Mouse (Mus musculus) induced T-regulatory cell, adult 2 months (primary cell): ENCODE results near the gene Cactin.

Experiments
- DNase-seq: peaks from one replicate; pipeline ENCODE4 v3.0.0-alpha.2; 2012; ENCODE audit warnings: low read depth

The Cactin gene

DNA sequence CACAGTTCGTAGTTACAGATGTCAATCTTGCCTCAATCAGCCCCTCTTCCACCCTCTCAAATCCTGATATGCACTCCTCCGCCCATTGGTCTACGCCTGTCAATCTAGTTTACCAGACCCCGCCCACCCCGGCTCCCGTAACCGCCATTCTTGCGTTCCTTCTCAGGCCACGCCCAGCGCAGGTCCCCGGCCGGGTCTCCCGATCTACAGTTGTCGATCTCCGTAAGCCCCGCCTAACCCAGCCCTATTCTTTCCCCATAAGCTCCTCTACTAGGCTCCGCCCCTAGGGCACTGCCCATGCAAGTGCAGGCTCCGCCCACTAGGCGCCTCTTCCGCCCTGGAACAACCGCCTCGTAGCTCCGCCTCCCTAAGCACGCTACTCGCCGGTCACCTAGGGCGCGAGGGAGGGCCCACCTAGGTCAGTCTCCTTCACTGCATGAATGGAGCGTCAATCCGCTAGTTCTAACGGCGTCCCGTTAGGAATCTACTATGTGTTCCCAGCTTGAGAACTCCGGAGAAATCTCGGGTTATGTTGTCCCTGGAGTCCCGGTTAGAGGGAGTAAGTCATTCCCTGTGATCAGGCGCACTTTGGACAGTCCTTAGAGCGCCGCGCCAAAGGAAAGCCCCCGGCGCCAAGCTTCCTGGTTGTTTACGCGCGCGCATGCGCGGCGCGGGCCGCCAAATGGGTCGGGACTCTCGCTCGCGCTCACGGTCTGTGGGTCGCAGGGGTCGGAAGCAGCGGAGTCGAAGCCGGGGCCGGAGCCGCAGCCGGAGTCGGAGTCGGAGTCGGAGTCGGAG lies at the start of gene Cactin:
Cactin (plus strand) TSS at position 554 of the 798 bp plus-strand sequence.
- DNase-seq, result peak; percentile 100

DNA sequence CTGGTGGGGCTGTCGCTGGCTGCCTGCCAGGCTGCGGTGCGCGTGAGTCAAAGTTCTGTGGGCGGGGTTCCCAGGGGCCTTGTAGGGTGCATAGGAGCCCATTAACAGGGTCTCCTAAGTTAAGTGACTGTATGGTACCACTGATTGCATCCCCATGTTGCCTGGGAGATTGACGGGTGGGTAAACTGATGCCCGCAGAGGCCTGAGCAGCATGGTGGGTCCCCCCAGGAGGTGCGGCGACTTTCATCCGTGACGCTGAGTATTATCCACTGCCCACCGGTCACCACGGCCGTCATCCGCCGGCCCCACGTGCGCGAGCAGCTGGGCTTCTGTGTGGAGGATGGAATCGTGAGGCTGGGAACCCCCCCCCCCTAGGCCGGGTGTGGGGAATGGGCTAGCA lies 48.5 kb upstream of the Cactin start:
- no peak for DNase-seq

DNA sequence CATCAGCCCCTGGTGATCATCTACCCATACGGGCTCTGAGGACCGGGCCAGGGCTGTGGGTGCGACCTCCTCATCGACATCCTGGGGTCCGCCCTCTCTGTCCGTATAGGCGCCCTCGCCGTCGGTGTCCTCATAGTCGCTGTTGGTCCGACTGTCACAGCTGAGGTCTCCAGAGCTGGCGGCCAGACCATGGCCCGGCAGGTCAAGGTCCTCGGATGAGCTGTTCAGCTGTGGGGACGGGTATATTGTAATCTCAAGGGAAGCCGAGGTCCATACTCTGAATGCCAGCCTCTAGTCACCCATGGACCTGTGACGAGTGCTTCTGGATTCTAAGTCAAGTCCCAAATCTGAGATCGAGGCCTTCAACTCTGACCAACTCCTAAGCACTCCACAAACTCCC lies 47.1 kb upstream of the Cactin start:
- no peak for DNase-seq

DNA sequence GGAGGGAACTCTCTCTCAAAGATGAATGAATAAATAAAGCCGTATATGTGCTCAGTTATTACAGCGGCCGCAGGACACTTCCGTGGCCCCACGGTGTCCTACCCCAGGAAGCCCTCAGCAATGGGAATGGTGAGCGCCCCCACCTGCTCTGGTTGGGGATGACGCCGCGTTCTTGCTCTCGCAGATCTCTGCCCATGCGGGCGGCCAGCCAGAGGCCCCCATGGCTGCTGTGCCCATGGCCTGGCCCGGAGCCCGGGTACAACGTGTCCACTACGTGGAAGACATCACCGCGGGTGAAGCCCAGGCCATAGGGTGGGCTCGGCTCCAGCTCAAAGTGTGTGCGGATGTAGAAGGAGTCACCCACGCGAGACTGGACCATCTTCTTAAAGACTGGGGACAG lies 43.2 kb upstream of the Cactin start:
- DNase-seq, result no peak

DNA sequence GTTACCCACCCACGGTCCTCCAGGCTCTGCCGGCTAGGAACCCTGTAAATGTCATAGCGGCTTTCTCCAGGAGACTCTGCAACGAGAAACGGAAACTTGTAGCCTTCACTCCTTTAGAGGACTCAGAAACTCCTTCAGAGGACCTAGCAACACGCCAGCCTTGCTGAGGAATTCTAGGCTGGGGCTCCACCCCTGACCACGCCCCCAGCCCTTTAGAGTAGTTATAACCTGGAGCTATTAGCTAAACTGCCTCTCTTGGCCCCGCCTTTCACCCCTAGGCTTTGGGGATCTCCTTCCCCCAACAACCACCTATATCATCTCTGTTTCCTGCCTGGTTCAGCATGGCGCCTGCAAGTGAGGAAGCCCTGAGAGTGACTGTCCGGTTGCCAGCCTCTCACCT lies 41.4 kb upstream of the Cactin start:
- DNase-seq, result peak; percentile 33

DNA sequence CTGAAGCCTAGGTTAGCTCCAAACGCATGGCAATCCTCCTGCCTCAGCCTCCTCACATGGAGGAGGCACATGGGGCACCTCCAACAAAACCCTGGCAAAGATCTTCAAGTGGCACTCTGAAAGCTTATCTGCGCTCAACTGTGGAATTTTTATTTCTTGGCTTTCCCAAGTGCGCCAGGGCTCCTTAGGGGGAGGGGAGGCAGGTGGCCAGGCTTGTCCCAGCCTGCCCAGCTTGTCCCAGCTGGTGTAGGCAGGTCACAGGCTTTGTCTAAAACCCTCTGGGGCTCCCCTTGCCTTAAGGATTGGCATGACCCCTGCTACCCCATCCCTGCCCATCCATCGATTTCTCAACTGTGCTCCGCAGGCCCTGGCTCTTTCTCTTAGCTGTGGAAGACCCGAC lies 36.7 kb upstream of the Cactin start:
- DNase-seq, result no peak

DNA sequence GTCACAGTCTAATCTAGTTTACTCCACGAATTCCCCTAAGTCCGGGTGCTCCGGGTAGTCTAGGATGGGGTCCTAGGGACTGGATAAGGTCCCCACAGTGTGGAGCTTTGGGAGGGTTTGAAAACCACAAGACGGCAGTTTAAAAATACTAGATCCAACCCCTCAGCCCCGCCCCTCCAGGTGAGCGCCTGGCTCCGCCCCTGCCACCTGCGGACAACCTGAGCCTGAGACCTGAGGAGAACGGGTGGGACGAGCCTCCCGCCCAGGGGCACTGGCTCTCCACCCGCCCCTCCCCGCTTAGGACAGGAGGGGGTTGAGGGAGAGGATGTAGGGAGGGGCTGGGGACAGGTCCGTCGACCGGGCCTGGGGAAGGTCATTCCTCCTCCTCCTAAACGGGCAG lies 36.2 kb upstream of the Cactin start:
- DNase-seq, result peak; percentile 31

DNA sequence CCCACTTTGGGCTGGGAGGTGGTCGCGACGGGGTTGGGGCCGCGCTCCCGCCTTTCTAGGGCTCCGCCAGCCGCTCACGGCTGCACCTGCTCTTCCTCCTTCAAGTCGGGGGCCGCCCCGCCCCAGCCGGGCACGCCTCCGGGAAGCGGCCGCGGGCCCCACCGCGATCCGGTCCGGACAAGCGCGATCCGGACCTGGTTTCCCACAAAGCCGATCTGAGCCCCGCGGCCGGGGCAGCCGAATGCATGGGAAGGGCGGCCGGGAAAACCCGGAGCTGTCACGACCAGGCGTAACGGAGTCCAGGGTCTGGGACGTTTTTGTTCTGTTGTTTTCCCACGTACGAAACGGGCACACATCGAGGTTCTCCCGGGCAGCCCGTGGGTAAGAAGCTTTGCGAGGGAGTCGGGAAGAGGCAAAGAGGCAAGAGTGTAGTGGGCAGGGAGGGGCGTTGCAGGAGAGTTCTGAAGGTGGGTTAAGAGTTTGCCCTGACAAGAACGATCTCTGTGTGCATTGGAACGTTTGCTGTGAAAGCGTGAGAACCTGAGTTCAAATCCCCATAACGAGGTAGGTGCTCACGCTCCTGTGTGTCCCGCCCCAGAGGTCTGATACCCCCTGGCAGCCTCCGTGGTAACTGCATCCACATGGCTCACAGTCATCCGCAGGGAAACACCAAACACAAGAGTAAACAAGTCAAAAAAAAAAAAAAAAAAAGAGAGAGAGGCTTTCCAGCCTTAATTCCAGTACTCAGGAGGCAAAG lies 35.0 kb upstream of the Cactin start:
- DNase-seq, result peak; percentile 95

DNA sequence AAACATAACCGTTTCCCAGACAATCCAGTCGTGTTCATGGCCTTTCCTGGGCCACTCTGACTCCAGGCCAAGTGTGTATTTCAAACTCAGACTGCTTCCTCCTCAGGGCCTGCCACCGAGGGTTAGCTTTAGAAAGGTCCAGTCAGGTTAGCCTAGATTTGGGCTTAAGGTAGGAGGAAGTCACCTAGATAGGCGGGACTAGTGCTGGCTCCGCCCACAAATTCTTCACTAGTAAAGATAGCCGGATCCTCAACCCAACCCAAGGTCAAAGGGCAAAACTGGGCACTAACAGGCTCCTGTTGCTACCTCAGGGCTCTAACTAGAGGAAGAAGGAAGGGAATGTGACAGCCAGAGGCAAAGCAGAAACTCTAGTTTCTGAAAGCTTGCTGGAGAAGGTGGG lies 34.3 kb upstream of the Cactin start:
- peak; percentile 76 for DNase-seq

DNA sequence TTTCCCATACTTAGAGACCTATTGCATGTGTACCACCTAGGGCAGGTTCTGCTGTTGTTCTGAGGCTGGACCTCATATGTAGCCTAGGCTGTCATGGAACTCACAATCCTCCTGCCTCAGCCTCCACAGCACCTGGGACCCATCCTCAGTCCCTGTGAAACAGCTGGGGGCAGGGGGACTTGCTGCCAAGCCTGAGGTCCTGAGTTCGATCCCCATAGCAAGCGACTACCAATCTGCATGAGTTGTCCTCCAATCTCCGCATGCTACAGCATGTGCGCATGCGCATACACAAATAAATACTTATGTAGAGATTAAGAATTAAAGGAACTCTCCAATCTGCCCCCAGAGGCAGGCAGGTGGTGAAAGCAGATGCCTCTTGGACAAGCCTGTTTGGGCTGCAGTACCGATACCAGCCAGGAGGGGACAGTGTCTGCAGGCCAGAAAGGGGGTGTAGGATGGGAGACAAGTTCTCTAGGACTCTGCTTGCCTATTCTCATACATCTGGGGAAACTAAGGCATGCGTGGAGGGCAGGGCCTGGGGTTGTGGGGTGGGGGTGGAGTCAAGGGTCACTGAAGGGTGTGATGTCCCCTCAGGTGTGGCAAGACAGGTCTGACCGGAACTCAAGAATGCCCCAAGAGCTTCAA lies 33.3 kb upstream of the Cactin start:
- DNase-seq, result peak; percentile 90

DNA sequence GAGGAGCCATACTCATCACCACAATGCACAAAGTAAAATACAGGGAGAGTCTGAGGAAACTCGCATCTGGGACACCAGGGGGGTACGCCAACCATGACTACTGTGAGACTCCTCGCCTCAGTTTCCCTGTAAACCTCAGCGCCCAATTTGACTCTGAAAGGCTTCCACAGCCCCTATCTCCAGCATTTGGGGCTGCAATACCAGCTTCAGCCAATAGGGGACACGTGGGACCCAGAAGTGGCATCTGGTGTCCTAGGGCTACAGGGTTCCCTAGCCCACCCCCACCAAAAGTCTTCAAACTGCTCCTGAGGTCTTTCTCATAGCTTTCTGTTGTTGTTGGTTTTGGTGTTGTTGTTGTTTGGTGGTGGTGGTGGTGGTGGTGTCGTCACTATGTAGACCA lies 32.3 kb upstream of the Cactin start:
- peak; percentile 77 for DNase-seq

DNA sequence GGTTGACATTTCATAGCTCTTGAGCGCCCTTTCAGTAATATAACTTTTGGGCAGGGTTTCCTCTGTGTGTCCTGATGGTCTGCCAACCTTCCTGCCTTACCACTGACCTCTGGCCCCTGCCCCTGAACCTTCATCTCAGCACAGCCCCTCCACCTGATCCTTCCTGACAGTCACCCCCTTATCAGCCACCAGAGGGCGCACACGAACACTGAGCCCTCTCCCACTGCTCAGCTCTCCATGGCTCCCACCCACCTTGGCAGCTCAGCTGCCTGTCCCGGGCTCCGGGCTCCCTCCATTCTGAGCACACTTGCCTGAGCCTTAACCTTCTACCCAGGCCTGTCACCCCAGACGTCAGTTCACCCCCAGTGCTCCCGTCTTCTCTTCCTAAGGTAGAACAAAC lies 31.6 kb upstream of the Cactin start:
- DNase-seq, result peak; percentile 87

DNA sequence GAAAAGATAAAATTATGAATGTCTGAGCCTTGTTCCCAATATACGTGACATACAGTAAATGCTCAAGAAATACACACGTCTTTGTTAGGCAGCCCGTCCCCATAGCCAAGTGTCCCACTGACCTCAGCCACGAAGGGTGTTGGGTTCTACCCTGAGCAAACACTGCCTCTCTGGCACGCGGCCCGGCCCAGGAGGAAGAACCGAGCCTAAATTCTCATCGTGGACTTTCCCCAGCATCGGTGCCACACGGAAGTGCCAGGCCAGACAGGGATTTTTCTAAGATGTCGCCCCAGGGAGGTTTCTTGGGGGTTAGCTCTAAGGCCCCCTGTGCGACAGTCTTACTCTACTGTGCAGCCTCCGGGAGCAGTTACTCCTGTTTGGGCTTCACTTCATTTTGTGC lies 31.1 kb upstream of the Cactin start:
- no peak for DNase-seq

DNA sequence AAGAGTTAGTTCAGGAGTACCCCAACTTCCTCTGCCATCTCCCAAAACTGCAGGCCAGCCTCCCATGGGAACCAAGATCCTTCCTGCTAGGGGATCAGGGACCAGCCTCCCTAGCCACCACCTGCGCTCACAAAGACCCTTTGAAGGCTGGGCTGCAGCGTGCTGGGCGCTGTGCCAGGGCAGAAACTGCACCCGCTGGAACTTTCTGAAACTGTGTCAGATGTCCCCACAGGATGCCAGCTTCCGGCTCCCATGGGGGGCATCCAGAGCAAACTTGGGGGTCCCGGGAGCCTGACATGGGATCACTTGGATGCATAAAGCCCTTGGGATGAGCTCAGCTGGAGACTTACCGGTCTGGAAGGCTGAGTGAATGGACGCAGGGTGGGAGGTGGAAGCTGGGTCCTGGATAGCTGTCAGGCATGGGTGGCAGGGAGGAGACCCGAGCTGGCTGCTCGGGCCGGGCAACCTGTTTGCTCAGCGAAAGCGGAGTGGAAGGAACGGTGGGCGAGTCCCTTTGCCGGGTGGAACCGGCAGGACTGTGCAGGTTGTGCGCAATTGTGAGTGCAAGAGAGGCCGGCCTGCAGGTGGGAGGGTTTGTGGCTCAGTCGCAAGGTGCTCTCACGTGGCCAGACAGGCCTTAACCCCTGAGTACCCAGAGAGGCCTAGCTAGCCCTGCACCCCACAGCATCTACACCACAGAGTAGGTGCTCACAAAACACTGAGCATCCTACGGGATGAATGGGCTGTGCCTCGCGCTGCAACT lies 30.0 kb upstream of the Cactin start:
- DNase-seq, result peak; percentile 60

DNA sequence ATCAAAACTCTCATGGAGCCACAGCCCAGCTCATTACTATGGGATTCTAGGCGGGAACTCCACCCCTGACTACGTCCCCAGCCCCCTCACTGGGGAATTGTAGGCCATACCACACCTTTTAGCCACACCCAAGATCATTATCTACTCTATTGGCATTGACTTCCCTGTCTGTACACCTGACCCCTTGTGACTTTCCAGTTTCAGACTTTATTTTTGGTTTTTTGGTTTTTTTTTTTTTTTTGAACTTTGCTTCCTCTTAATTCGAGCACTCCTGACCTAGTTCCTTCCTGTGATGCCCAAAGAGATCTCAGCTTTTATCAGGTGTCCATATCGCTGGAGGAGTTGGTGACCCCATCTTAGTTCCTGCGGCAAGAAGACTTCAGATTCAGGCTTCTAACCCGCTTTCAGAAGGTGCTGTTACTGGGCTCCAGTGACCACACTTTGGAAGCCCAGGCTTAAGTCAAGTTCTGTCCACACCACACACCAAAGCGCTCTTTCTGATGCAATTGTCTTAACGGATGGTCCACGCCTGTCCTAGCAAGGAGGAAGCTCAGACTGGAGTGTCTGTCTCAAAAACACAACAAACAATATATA lies 29.3 kb upstream of the Cactin start, which contains the start of gene Tjp3:
Tjp3 (minus strand) TSS at position 71 of the 594 bp plus-strand sequence.
- peak; percentile 69 for DNase-seq

DNA sequence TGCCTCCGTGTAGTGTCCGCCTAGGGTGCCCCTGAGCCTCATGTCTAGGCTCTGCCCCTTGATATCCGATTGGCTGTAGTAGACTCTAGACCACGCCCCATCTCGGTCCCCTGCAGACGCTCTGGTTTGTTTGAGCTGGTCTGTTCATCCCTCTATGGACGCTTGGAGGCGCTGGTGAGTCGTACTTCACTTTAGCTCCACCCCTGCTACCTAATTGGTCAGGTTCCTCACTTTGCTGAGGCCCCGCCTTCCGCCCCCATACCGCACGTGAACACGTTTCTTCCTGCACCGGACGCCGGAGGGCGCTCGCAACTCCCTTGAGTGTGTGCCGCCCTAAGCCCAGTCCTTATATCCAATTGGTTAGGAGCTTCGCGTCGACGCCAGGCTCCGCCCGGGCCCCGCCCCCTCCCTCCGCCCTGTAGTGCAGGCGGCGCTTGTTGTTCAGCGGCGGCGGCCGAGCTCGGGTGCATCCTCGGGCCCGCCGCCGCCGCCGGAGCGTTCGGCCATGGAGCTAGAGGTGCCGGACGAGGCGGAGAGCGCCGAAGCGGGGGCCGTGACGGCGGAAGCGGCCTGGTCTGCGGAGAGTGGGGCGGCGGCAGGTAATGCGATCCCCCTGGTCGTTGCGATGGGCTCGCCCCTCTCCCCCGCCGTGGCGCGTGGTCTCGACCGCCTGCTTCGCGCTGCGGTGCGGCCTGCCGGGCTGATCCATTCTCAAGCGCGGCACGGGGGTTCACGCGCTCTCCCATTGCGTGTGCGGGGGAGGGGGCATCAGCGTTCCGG lies 28.2 kb upstream of the Cactin start, which contains the start of gene Pip5k1c:
Pip5k1c (plus strand) TSS at position 410 of the 780 bp plus-strand sequence.
- DNase-seq, result peak; percentile 100

DNA sequence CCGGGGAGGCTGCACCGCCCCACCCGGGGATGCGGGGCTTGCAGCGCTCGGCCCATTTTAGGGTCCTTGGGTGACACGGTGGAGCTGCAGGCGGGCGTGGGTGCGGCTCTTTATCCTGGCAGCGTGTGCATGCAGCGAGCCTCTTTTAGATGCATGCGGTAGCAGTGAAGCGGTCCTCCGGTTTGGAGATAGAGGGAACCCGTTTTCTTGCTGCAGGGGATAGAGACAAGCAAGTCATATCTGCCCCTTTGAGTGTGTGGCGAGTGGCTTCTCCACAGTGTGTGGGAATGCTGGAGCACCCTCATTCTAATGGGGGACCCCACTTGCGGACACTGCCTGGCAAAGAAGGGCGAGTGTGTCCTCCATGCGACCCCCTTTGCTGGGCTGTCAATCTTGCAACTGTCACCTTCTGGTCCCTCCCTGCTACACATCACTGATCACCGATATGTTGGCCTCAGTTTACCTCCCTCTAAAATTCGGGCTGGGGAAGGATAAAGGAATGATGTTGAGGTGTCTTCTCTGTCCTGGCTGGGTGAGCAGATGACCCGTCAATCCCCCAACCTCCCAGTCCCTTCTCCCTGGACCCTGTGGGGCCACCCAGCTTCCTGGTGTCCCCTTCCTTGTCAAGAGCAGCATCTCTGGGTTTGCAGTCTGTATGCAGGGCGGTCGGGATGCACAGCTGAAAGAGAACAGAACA lies 27.4 kb upstream of the Cactin start:
- no peak for DNase-seq

DNA sequence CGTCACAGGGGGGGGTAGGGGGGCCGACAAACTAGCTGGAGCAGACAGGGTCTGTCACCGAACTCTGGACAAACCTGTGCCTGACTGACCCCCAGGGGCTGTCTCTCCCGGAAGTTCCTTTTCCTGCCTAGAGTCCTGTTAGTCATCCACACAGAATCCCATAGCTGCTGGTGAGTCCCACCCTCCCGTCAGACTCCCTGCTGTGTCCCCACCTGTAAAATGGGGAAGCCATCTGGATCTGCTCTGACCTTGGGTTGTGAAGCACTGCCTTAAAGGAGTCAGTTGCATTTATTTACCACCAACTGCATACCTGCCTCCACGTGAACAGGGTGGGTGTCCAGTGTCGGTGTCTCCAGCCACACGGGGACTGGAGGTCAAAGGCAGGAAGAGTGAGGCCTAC lies 26.5 kb upstream of the Cactin start:
- no peak for DNase-seq

DNA sequence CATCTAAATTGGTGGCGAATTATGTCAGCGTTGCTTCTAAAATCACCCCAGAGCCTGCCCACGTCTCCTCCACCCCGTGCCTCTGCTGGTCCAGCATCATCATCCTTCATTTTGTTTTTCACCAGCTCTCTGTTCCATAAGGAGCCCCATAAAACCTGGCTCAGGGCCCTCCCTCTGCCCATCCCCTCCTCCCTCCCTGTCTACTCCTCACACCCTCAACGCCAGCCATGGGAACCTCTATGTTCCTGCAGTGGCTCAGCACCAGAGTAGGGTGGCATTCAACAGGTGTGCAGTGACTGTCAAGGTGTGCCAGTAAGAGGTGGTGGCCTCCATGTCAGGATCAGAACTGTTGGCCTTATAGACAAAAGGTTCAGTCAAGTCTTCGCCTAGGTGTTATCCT lies 25.7 kb upstream of the Cactin start:
- DNase-seq, result no peak

DNA sequence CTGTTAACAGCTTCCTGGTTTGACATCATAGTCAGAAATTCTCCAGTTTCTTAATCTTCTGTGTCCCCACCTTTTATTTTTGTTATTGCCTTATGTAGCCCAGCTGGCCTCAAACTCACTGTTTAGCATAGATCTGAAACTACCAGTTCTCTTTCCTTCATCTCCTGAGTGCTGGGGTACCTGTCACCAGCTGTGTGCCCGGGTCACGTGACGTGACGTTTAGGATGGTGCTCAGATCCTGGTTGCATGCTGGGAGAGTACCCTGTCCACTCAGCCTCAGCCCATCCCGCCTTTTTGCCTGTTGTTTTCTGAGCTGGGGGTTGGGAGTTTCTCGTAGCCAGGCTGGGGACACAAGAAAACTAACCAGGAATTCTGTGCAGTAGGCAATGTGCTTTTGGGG lies 23.7 kb upstream of the Cactin start:
- DNase-seq, result peak; percentile 52
